ENCODE assay signal across 8 mouse cellular contexts in the genomic region with DNA sequence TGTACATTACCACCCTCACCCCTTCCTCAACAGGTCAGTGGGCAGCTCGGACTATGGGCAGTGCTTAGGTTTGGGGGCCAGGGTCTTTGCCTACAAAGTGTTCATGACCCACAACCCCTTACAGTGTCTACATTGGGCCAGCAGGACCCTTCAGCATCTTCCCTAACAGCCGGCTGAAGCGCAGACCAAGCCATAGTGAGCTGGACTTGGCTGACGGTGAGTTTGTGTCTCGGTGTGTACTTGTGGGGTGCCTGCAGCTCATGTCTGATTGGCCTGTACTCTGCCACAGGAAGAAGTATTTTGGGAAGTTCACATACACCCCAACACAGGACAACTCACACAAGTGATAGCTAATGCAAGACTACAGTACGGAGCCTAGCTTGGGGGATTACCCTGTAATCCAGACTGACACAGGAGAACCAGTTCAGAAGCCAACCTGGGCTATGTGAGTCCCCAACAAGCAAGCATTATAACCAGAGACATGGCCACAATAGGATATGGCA. TPM values are rescaled to one million over a fixed set of nuclear protein-coding genes. Genes with fewer than 3 reads are reported as not detected.
A peak's percentile ranks its signal among the peaks of the same experiment; 100 is the strongest.
DNase-seq lines count a peak whose midpoint lies in the region; ATAC-seq and TF ChIP-seq lines count a peak whose summit lies in the region.

No protein-coding gene starts in this region.

- ATAC-seq in heart, embryonic 14.5 days (ENCODE audit: insufficient number of reproducible peaks, insufficient read depth, low FRiP score, low read depth): no peak
- no peak for ATAC-seq in embryonic facial prominence, embryonic 14.5 days (ENCODE audit: low read depth)
- ATAC-seq in limb, embryonic 13.5 days (ENCODE audit: low FRiP score, low read depth): no peak

- no peak for TF ChIP-seq CTCF in CH12.LX (conservative IDR thresholded peaks at IDR 0.05 in 1 of 2, IDR thresholded peaks at IDR 0.05 in 1 of 2; ENCODE audit: low read depth in 2 of 2, low read length in 2 of 2)

- TF ChIP-seq EP300 in CH12.LX (IDR thresholded peaks at IDR 0.05; ENCODE audit: low read length): no peak

- H3K9ac ChIP-seq in heart, embryonic 14.5 days (ENCODE audit: low read length): peak overlapping the region; percentile 72
- peak overlapping the region; percentile 81; the same call in 1 of the 2 replicates for H3K9ac ChIP-seq in CH12.LX (ENCODE audit: insufficient read depth, low read depth)
- H3K9ac ChIP-seq in embryonic facial prominence, embryonic 14.5 days (ENCODE audit: low read depth, low read length): no peak overlapping the region
- peak overlapping the region; percentile 21; the same call in 1 of the 2 replicates for H3K9ac ChIP-seq in limb, embryonic 13.5 days

- H3K9me3 ChIP-seq in heart, embryonic 14.5 days (ENCODE audit: control insufficient read depth, low read length): no peaks in the 10 kb centered on the region
- peaks cover 2% of the 10 kb centered on the region for H3K9me3 ChIP-seq in CH12.LX (replicated peaks; ENCODE audit: low read length)
- H3K9me3 ChIP-seq in embryonic facial prominence, embryonic 14.5 days (ENCODE audit: control insufficient read depth, low read length): no peaks in the 10 kb centered on the region
- no peaks in the 10 kb centered on the region for H3K9me3 ChIP-seq in limb, embryonic 13.5 days

- peak overlapping the region in 1 of 2 experiments; percentile 85; a peak in 2 of 4 replicates for H3K27ac ChIP-seq in heart, embryonic 14.5 days (replicated peaks in 1 of 2; ENCODE audit: control insufficient read depth in 1 of 2, insufficient read depth in 1 of 2, low read depth in 2 of 2, low read length in 2 of 2)
- H3K27ac ChIP-seq in CH12.LX (ENCODE audit: insufficient read depth, low read depth): peak overlapping the region; percentile 99
- H3K27ac ChIP-seq in embryonic facial prominence, embryonic 14.5 days (replicated peaks; ENCODE audit: low read depth, low read length): no peak overlapping the region
- H3K27ac ChIP-seq in limb, embryonic 13.5 days: no peak overlapping the region

- H3K4me3 ChIP-seq in heart, embryonic 14.5 days (ENCODE audit: control insufficient read depth in 1 of 2, insufficient read depth in 1 of 2, low read depth in 1 of 2, low read length in 2 of 2): peak overlapping the region; percentile 32 to 42
- H3K4me3 ChIP-seq in CH12.LX (replicated peaks in 1 of 3; ENCODE audit: low read depth in 2 of 3, low read length in 2 of 3, poor library complexity in 1 of 3): peak overlapping the region; percentile 53 to 79 (median 79)
- no peak overlapping the region for H3K4me3 ChIP-seq in embryonic facial prominence, embryonic 14.5 days (ENCODE audit: low read depth, low read length)
- peak overlapping the region; percentile 16; the same call in 1 of the 2 replicates for H3K4me3 ChIP-seq in limb, embryonic 13.5 days

- peaks cover 47% of the 10 kb centered on the region for H3K27me3 ChIP-seq in heart, embryonic 14.5 days (ENCODE audit: control insufficient read depth, insufficient read depth, low read length)
- H3K27me3 ChIP-seq in CH12.LX (replicated peaks): no peaks in the 10 kb centered on the region
- peaks cover 63% of the 10 kb centered on the region for H3K27me3 ChIP-seq in embryonic facial prominence, embryonic 14.5 days (replicated peaks; ENCODE audit: control insufficient read depth, insufficient read depth, low read length)
- H3K27me3 ChIP-seq in limb, embryonic 13.5 days: peaks cover 64% of the 10 kb centered on the region

- H3K36me3 ChIP-seq in heart, embryonic 14.5 days (ENCODE audit: control insufficient read depth, insufficient read depth, low read length): peaks cover 20% of the 10 kb centered on the region
- H3K36me3 ChIP-seq in CH12.LX (replicated peaks in 1 of 2; ENCODE audit: control insufficient read depth in 1 of 2, insufficient read depth in 1 of 2, low read length in 1 of 2): peaks cover 25 to 50% of the 10 kb centered on the region in 2 experiments
- H3K36me3 ChIP-seq in embryonic facial prominence, embryonic 14.5 days (ENCODE audit: control insufficient read depth, insufficient read depth, low read length): peaks cover 34% of the 10 kb centered on the region
- H3K36me3 ChIP-seq in limb, embryonic 13.5 days: peaks cover 35% of the 10 kb centered on the region

- dilution Hi-C loops in CH12.LX (cut with MboI; ENCODE audit: extremely low pct_ligation_motif_present, extremely low pct_unique_long_range_greater_than_20kb, low sequenced_read_pairs): no loop called here

- H3K4me1 ChIP-seq in heart, embryonic 14.5 days (ENCODE audit: control insufficient read depth in 2 of 2, insufficient read depth in 2 of 2, low read length in 2 of 2): peaks cover 12 to 45% of the 10 kb centered on the region in 2 experiments; a peak in 3 of 4 replicates
- H3K4me1 ChIP-seq in CH12.LX (ENCODE audit: control insufficient read depth in 1 of 2, insufficient read depth in 2 of 2): peaks cover 14 to 75% of the 10 kb centered on the region in 2 experiments
- H3K4me1 ChIP-seq in embryonic facial prominence, embryonic 14.5 days (ENCODE audit: control insufficient read depth, insufficient read depth, low read length): peaks cover 27% of the 10 kb centered on the region
- peaks cover 61% of the 10 kb centered on the region for H3K4me1 ChIP-seq in limb, embryonic 13.5 days

- no peak for TF ChIP-seq RAD21 in CH12.LX (IDR thresholded peaks at IDR 0.05; ENCODE audit: low read depth, low read length)

- H3K4me2 ChIP-seq in heart, embryonic 14.5 days (ENCODE audit: low read length): peak overlapping the region; percentile 65
- peak overlapping the region; percentile 57 for H3K4me2 ChIP-seq in CH12.LX (ENCODE audit: insufficient read depth, low read depth, poor library complexity, severe bottlenecking)
- H3K4me2 ChIP-seq in embryonic facial prominence, embryonic 14.5 days (ENCODE audit: low read depth, low read length): peak overlapping the region; percentile 16; the same call in 1 of the 2 replicates
- peak overlapping the region; percentile 57; the same call in 1 of the 2 replicates for H3K4me2 ChIP-seq in limb, embryonic 13.5 days (replicated peaks)

- intact Hi-C loops in heart, postnatal 10 days (cut with DNase I): loop anchor here (2.0 kb wide), 1 partner anchor 42 kb away; no protein-coding TSS in a partner anchor

- in situ Hi-C loops in CH12.LX (cut with MboI; ENCODE audit: low pct_ligation_motif_present, low pct_unique_long_range_greater_than_20kb, low sequenced_read_pairs): no loop called here

- DNase-seq in heart, postnatal 10 days: no peak
- no peak for DNase-seq in CH12.LX (ENCODE audit: extremely low read depth)
- no peak for DNase-seq in embryonic facial prominence, embryonic 14.5 days (ENCODE audit: low spot score)
- DNase-seq in natural killer cell, adult 2 months (ENCODE audit: low spot score in 2 of 2): no peak
- no peak for DNase-seq in adrenal gland, adult 8-10 months
- no peak for DNase-seq in layer of hippocampus, adult 11-12 months (ENCODE audit: low spot score)

- WGBS in heart, embryonic 14.5 days: 70% methylated on average over 6 of the region's 6 CpGs
- WGBS in embryonic facial prominence, embryonic 14.5 days: 88% methylated on average over 6 of the region's 6 CpGs
- WGBS in limb, embryonic 13.5 days: 88% methylated on average over 6 of the region's 6 CpGs

- no peak for TF ChIP-seq POLR2A in CH12.LX (IDR thresholded peaks at IDR 0.05; ENCODE audit: low read depth, low read length)

- peaks cover 18% of the 10 kb centered on the region for H3K79me2 ChIP-seq in CH12.LX (replicated peaks; ENCODE audit: control insufficient read depth, extremely low read depth, insufficient read depth, poor library complexity, severe bottlenecking)

RNA-seq across cellular contexts. Expression of a gene that starts 1.8 kb away (rescaled TPM):
- 12.1 and 13.7 TPM in 2 replicates for polyA plus RNA-seq in heart, embryonic 14.5 days (2014; fragmentation: Nextera tagmentation; extraction: Ambion mirVana)
- 1 to 10 TPM; 8.4 to 9.1 TPM for total RNA-seq in heart, postnatal 10 days (2021)
- total RNA-seq in CH12.LX (2012; rRNA removed): 38.5 and 45.5 TPM in 2 replicates
- 20.3 and 20.6 TPM in 2 replicates for total RNA-seq in CH12.LX (2014; rRNA removed)
- polyA plus RNA-seq in CH12.LX (2012; ENCODE audit: insufficient read length, low read depth): 53.2 and 54.5 TPM in 2 replicates
- 5.8 and 6.8 TPM in 2 replicates for polyA plus RNA-seq in embryonic facial prominence, embryonic 14.5 days (2014; fragmentation: Nextera tagmentation; extraction: Ambion mirVana)
- 4.1 and 4.9 TPM in 2 replicates for polyA plus RNA-seq in limb, embryonic 13.5 days (2015; fragmentation: Nextera tagmentation; extraction: Ambion mirVana)
- 1 to 10 TPM; 3.1 to 5.6 (median 4.2) TPM for total RNA-seq in adrenal gland, adult 8-10 months (2022)

RNA-seq across cellular contexts. Expression of a gene that starts 15.4 kb away (rescaled TPM):
- polyA plus RNA-seq in heart, embryonic 14.5 days (2014; fragmentation: Nextera tagmentation; extraction: Ambion mirVana): 15.1 and 17.4 TPM in 2 replicates
- 10 to 100 TPM; 50.2 TPM for total RNA-seq in heart, postnatal 10 days (2021)
- total RNA-seq in CH12.LX (2012; rRNA removed): 45.1 and 49.0 TPM in 2 replicates
- total RNA-seq in CH12.LX (2014; rRNA removed): 21.9 and 23.3 TPM in 2 replicates
- 73.0 and 84.1 TPM in 2 replicates for polyA plus RNA-seq in CH12.LX (2012; ENCODE audit: insufficient read length, low read depth)
- polyA plus RNA-seq in embryonic facial prominence, embryonic 14.5 days (2014; fragmentation: Nextera tagmentation; extraction: Ambion mirVana): 19.7 and 20.1 TPM in 2 replicates
- 15.0 and 15.2 TPM in 2 replicates for polyA plus RNA-seq in limb, embryonic 13.5 days (2015; fragmentation: Nextera tagmentation; extraction: Ambion mirVana)
- 10 to 100 TPM; 81.0 to 86.9 (median 83.7) TPM for total RNA-seq in adrenal gland, adult 8-10 months (2022)

RNA-seq across cellular contexts. Expression of a gene that starts 16.9 kb away (rescaled TPM):
- 46.1 and 50.0 TPM in 2 replicates for polyA plus RNA-seq in heart, embryonic 14.5 days (2014; fragmentation: Nextera tagmentation; extraction: Ambion mirVana)
- 10 to 100 TPM; 40.3 to 40.6 TPM for total RNA-seq in heart, postnatal 10 days (2021)
- total RNA-seq in CH12.LX (2012; rRNA removed): 157 and 160 TPM in 2 replicates
- 77.0 and 94.5 TPM in 2 replicates for total RNA-seq in CH12.LX (2014; rRNA removed)
- 140 and 157 TPM in 2 replicates for polyA plus RNA-seq in CH12.LX (2012; ENCODE audit: insufficient read length, low read depth)
- 55.8 and 73.2 TPM in 2 replicates for polyA plus RNA-seq in embryonic facial prominence, embryonic 14.5 days (2014; fragmentation: Nextera tagmentation; extraction: Ambion mirVana)
- polyA plus RNA-seq in limb, embryonic 13.5 days (2015; fragmentation: Nextera tagmentation; extraction: Ambion mirVana): 70.8 and 72.7 TPM in 2 replicates
- 100 to 1,000 TPM in 2 of 4 experiments, 10 to 100 TPM in 2; 75.4 to 109 (median 88.5) TPM for total RNA-seq in adrenal gland, adult 8-10 months (2022)

RNA-seq across cellular contexts. Expression of a gene that starts 19.8 kb away (rescaled TPM):
- 5.2 and 5.9 TPM in 2 replicates for polyA plus RNA-seq in heart, embryonic 14.5 days (2014; fragmentation: Nextera tagmentation; extraction: Ambion mirVana)
- under 1 TPM; 0.50 to 0.89 TPM for total RNA-seq in heart, postnatal 10 days (2021)
- total RNA-seq in CH12.LX (2012; rRNA removed): 0.17 TPM in 1 of 2 replicates, not detected in the other
- 0.39 TPM in 1 of 2 replicates, not detected in the other for total RNA-seq in CH12.LX (2014; rRNA removed)
- polyA plus RNA-seq in CH12.LX (2012; ENCODE audit: insufficient read length, low read depth): not detected in 2 replicates
- 2.0 and 2.7 TPM in 2 replicates for polyA plus RNA-seq in embryonic facial prominence, embryonic 14.5 days (2014; fragmentation: Nextera tagmentation; extraction: Ambion mirVana)
- 7.1 and 9.8 TPM in 2 replicates for polyA plus RNA-seq in limb, embryonic 13.5 days (2015; fragmentation: Nextera tagmentation; extraction: Ambion mirVana)
- total RNA-seq in adrenal gland, adult 8-10 months (2022): under 1 TPM in 2 of 4 experiments, not detected in 2; 0.52 to 0.73 TPM

RNA-seq across cellular contexts. Expression of a gene that starts 40.4 kb away (rescaled TPM):
- polyA plus RNA-seq in heart, embryonic 14.5 days (2014; fragmentation: Nextera tagmentation; extraction: Ambion mirVana): 36.4 and 43.8 TPM in 2 replicates
- 10 to 100 TPM; 30.8 to 31.4 TPM for total RNA-seq in heart, postnatal 10 days (2021)
- 22.7 and 30.3 TPM in 2 replicates for total RNA-seq in CH12.LX (2012; rRNA removed)
- 30.9 and 35.4 TPM in 2 replicates for total RNA-seq in CH12.LX (2014; rRNA removed)
- 25.7 and 26.3 TPM in 2 replicates for polyA plus RNA-seq in CH12.LX (2012; ENCODE audit: insufficient read length, low read depth)
- polyA plus RNA-seq in embryonic facial prominence, embryonic 14.5 days (2014; fragmentation: Nextera tagmentation; extraction: Ambion mirVana): 45.9 and 50.3 TPM in 2 replicates
- polyA plus RNA-seq in limb, embryonic 13.5 days (2015; fragmentation: Nextera tagmentation; extraction: Ambion mirVana): 71.9 and 73.0 TPM in 2 replicates
- total RNA-seq in adrenal gland, adult 8-10 months (2022): 10 to 100 TPM; 18.3 to 48.9 (median 22.3) TPM
